In genomic region chr12:78077285-78077684, GRCm38 (mm10) we compare ENCODE assay signal across 23 mouse cellular contexts.
A peak's percentile ranks its signal among the peaks of the same experiment; 100 is the strongest.
DNase-seq lines count a peak whose midpoint lies in the region; ATAC-seq and TF ChIP-seq lines count a peak whose summit lies in the region.
"Had no signal": no experiment of that assay in that cellular context is flagged by ENCODE, and none has a peak within 500 bp of the region (broad histone marks: within the 10 kb centered on the region; RNA-seq: fewer than 3 reads in every experiment).

No protein-coding gene starts in this region.

- H3K9me3 ChIP-seq in limb, embryonic 12.5 days = no peaks in the 10 kb centered on the region
- H3K9me3 ChIP-seq in limb, embryonic 10.5 days (replicated peaks) = no peaks in the 10 kb centered on the region
- no peaks in the 10 kb centered on the region for H3K9me3 ChIP-seq in midbrain, postnatal 0 days (ENCODE audit: low read length)
- H3K9me3 ChIP-seq in midbrain, embryonic 11.5 days (ENCODE audit: control insufficient read depth, low read length) = no peaks in the 10 kb centered on the region
- H3K9me3 ChIP-seq: embryonic facial prominence, embryonic 12.5 days; heart, embryonic 15.5 days; limb, embryonic 15.5 days; liver, embryonic 15.5 days had no signal

- TF ChIP-seq CTCF in midbrain, postnatal 0 days (IDR thresholded peaks at IDR 0.05) = no peak

- peaks cover 10% of the 10 kb centered on the region for H3K4me1 ChIP-seq in limb, embryonic 12.5 days (replicated peaks)
- H3K4me1 ChIP-seq in limb, embryonic 10.5 days = peaks cover 18% of the 10 kb centered on the region
- H3K4me1 ChIP-seq in midbrain, postnatal 0 days (ENCODE audit: insufficient read depth, low read length) = no peaks in the 10 kb centered on the region
- H3K4me1 ChIP-seq in midbrain, embryonic 11.5 days (ENCODE audit: control insufficient read depth, insufficient read depth, low read length) = no peaks in the 10 kb centered on the region
- H3K4me1 ChIP-seq: embryonic facial prominence, embryonic 12.5 days; liver, embryonic 15.5 days had no signal

- H3K27ac ChIP-seq in limb, embryonic 12.5 days = no peak overlapping the region
- H3K27ac ChIP-seq in limb, embryonic 10.5 days = no peak overlapping the region
- H3K27ac ChIP-seq in midbrain, postnatal 0 days (ENCODE audit: low read depth, low read length) = no peak overlapping the region
- H3K27ac ChIP-seq in midbrain, embryonic 11.5 days (ENCODE audit: low read depth, low read length) = no peak overlapping the region
- H3K27ac ChIP-seq: embryonic facial prominence, embryonic 12.5 days; heart, embryonic 15.5 days; hindbrain, embryonic 14.5 days; left cerebral cortex, adult 2 months; limb, embryonic 15.5 days; liver, embryonic 15.5 days had no signal

- H3K36me3 ChIP-seq in limb, embryonic 12.5 days = no peaks in the 10 kb centered on the region
- H3K36me3 ChIP-seq in limb, embryonic 10.5 days = no peaks in the 10 kb centered on the region
- H3K36me3 ChIP-seq in midbrain, postnatal 0 days (ENCODE audit: insufficient read depth, low read length) = no peaks in the 10 kb centered on the region
- no peaks in the 10 kb centered on the region for H3K36me3 ChIP-seq in midbrain, embryonic 11.5 days (ENCODE audit: control insufficient read depth, insufficient read depth, low read length)
- H3K36me3 ChIP-seq: embryonic facial prominence, embryonic 12.5 days; heart, embryonic 15.5 days; limb, embryonic 15.5 days; liver, embryonic 15.5 days had no signal

- DNase-seq in gastrocnemius, postnatal 14 days = peak; percentile 7
- DNase-seq in gastrocnemius, postnatal 4 days (ENCODE audit: low spot score in 2 of 2) = no peak
- no peak for DNase-seq in limb, embryonic 10.5 days (ENCODE audit: low spot score)
- DNase-seq in midbrain, postnatal 0 days (ENCODE audit: low spot score) = peak; percentile 21
- no peak for DNase-seq in midbrain, embryonic 11.5 days (ENCODE audit: low spot score, missing footprints)
- no peak for DNase-seq in neural tube, embryonic 10.5 days (ENCODE audit: extremely low spot score, low spot score)
- DNase-seq: adrenal gland, postnatal 36 days; cerebellum, adult 18-20 months; cerebellum, postnatal 36 days; kidney, postnatal 36 days; layer of hippocampus, adult 9-11 months; right cerebral cortex, postnatal 25 days; thymus, adult 2 months had no signal

- no peak overlapping the region for H3K4me2 ChIP-seq in limb, embryonic 12.5 days
- no peak overlapping the region for H3K4me2 ChIP-seq in midbrain, postnatal 0 days (ENCODE audit: low read depth, low read length, poor library complexity, severe bottlenecking)
- no peak overlapping the region for H3K4me2 ChIP-seq in midbrain, embryonic 11.5 days
- H3K4me2 ChIP-seq: embryonic facial prominence, embryonic 12.5 days; heart, embryonic 15.5 days; hindbrain, embryonic 14.5 days; limb, embryonic 15.5 days; liver, embryonic 15.5 days had no signal

- H3K27me3 ChIP-seq in limb, embryonic 12.5 days = no peaks in the 10 kb centered on the region
- no peaks in the 10 kb centered on the region for H3K27me3 ChIP-seq in limb, embryonic 10.5 days (ENCODE audit: low read depth, poor library complexity, severe bottlenecking)
- H3K27me3 ChIP-seq in midbrain, postnatal 0 days (ENCODE audit: insufficient read depth, low read length) = no peaks in the 10 kb centered on the region
- H3K27me3 ChIP-seq in midbrain, embryonic 11.5 days (ENCODE audit: control insufficient read depth, insufficient read depth, low read length) = no peaks in the 10 kb centered on the region
- H3K27me3 ChIP-seq: embryonic facial prominence, embryonic 12.5 days; heart, embryonic 15.5 days; limb, embryonic 15.5 days; liver, embryonic 15.5 days had no signal

- ATAC-seq in limb, embryonic 12.5 days (ENCODE audit: insufficient number of reproducible peaks, insufficient read depth, low FRiP score, low TSS enrichment, low read depth) = 0 out of 2 replicates have a peak, but pooled peaks have one; percentile 37
- no peak for ATAC-seq in midbrain, postnatal 0 days (ENCODE audit: low FRiP score)
- no peak for ATAC-seq in midbrain, embryonic 11.5 days (ENCODE audit: low FRiP score)
- ATAC-seq: forebrain, embryonic 14.5 days; intestine, embryonic 16.5 days; midbrain, embryonic 16.5 days had no signal

- 9% methylated on average over 5 of the region's 5 CpGs for WGBS in limb, embryonic 12.5 days
- 19% methylated on average over 5 of the region's 5 CpGs for WGBS in limb, embryonic 10.5 days
- 51% methylated on average over 5 of the region's 5 CpGs for WGBS in midbrain, postnatal 0 days
- 48% methylated on average over 5 of the region's 5 CpGs for WGBS in midbrain, embryonic 11.5 days

- intact Hi-C loops in gastrocnemius, postnatal 14 days (cut with DNase I; ENCODE audit: low total_unique reads) = no loop called here

- H3K4me3 ChIP-seq in limb, embryonic 12.5 days (replicated peaks) = no peak overlapping the region
- no peak overlapping the region for H3K4me3 ChIP-seq in limb, embryonic 10.5 days
- H3K4me3 ChIP-seq in midbrain, postnatal 0 days (ENCODE audit: low read depth, low read length) = no peak overlapping the region
- no peak overlapping the region for H3K4me3 ChIP-seq in midbrain, embryonic 11.5 days (ENCODE audit: low read depth, low read length)
- H3K4me3 ChIP-seq: embryonic facial prominence, embryonic 12.5 days; heart, embryonic 15.5 days; left cerebral cortex, adult 2 months; limb, embryonic 15.5 days; liver, embryonic 15.5 days had no signal

- no peak overlapping the region for H3K9ac ChIP-seq in limb, embryonic 12.5 days (replicated peaks)
- no peak overlapping the region for H3K9ac ChIP-seq in midbrain, postnatal 0 days (replicated peaks; ENCODE audit: low read length, poor library complexity, severe bottlenecking)
- H3K9ac ChIP-seq in midbrain, embryonic 11.5 days (ENCODE audit: low read length) = no peak overlapping the region
- H3K9ac ChIP-seq: embryonic facial prominence, embryonic 12.5 days; heart, embryonic 15.5 days; hindbrain, embryonic 14.5 days; limb, embryonic 15.5 days; liver, embryonic 15.5 days had no signal

Comparison
In these comparisons a context has a peak if more than half of its experiments do, and no peak if none do; other contexts are left out.
1. DNase-seq: peak in gastrocnemius, postnatal 14 days (single experiment) and midbrain, postnatal 0 days (single experiment); none in gastrocnemius, postnatal 4 days (0 of 2), limb, embryonic 10.5 days (single experiment), midbrain, embryonic 11.5 days (single experiment) and neural tube, embryonic 10.5 days (single experiment).